Mouse (Mus musculus) hindbrain, embryonic 10.5 days (tissue): Measurements from ENCODE around the gene Cldnd1. TPM values are rescaled to one million over a fixed set of nuclear protein-coding genes. Genes with fewer than 3 reads are reported as not detected.

Experiments used
- DNase-seq: peaks from one replicate; pipeline ENCODE4 v3.0.0-alpha.2; 2017; ENCODE audit warnings: low spot score
- H3K27ac ChIP-seq: fragments of 300-500 bp; sonication (generic); 2 replicates; pipeline ENCODE4 v1.5.1; 2016; ENCODE audit warnings: mild to moderate bottlenecking, moderate library complexity
- H3K27me3 ChIP-seq: fragments of 300-500 bp; sonication (generic); 2 replicates; pipeline ENCODE4 v1.6.1; 2016; ENCODE audit warnings: mild to moderate bottlenecking; ENCODE audit not compliant: poor library complexity, insufficient read depth, severe bottlenecking
- H3K36me3 ChIP-seq: fragments of 300-500 bp; sonication (generic); 2 replicates; pipeline ENCODE4 v1.6.1; 2016; ENCODE audit warnings: mild to moderate bottlenecking, moderate library complexity
- H3K4me1 ChIP-seq: fragments of 300-500 bp; sonication (generic); replicated peaks from 2 replicates; pipeline ENCODE4 v1.6.1; 2016; ENCODE audit warnings: mild to moderate bottlenecking
- H3K4me3 ChIP-seq: fragments of 300-500 bp; sonication (generic); 2 replicates; pipeline ENCODE4 v1.5.1; 2016; ENCODE audit warnings: mild to moderate bottlenecking, moderate library complexity
- H3K9me3 ChIP-seq: fragments of 300-500 bp; sonication (generic); 2 replicates; pipeline ENCODE4 v1.6.1; 2016; ENCODE audit warnings: mild to moderate bottlenecking, moderate library complexity
- WGBS: fragments of 180-500 bp; shearing (Covaris S2); methylation state at CpG from one replicate; pipeline ENCODE4 v1.1.7; 2016; 5-methylcytosine and 5-hydroxymethylcytosine counted together
- polyA plus RNA-seq: library from polyadenylated mRNA; unstranded; fragments of >200 nt; fragmentation: Nextera tagmentation; extraction: Ambion mirVana; gene quantifications from 2 replicates; pipeline ENCODE4 v1.2.1, GENCODE M21; 2016

Cldnd1 gene
- polyA plus RNA-seq = 98.7 and 105 TPM in 2 replicates

DNA sequence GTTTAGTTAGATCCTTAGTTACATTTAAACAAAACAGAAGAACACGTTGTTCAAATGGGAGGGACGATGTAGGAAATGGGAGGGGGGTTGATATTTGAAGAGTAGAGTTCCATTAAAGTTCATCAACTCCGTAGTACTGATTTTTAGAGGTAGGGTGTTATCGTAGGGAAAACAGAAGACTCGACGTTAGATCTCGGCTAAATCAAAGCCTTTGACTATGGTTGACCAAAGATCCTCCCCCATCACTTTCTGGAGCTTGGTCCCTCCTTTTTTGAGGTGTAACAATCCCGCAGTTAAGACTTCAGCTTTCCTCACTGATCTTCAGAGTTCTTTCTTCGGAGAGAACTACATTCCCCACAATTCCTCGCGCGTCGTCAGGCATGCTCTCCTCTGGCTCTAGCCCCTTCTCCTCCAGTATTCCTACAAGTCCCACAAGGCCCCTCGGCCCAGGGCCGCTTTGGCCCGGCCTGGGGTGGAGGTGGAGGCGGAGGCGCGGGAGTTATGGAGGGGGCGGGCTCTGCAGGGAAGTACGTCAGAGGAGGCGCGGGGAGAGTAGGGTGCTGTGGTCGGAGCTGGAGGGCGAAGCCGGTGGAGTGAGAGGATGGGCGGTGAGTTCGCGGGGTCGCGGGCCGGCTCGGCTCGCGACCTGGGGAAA lies at the start of gene Cldnd1:
Gene Cldnd1, plus strand, starts transcription at position 434 of the 655 bp plus-strand sequence.
- no peaks in the 10 kb centered on the region for H3K9me3 ChIP-seq
- peak; percentile 97 for DNase-seq
- no peaks in the 10 kb centered on the region for H3K27me3 ChIP-seq
- peak within 1 kb of the TSS; percentile 82 for H3K4me3 ChIP-seq
- H3K4me1 ChIP-seq = peaks cover 7% of the 10 kb centered on the region
- WGBS = 2% methylated on average over 35 of the region's 35 CpGs
- peaks cover 33% of the 10 kb centered on the region for H3K36me3 ChIP-seq
- H3K27ac ChIP-seq = peak within 1 kb of the TSS; percentile 93

- Histone ChIP-seq H3K4me3 (no peak overlapping the region), H3K27me3 (no peaks in the 10 kb centered on the region), H3K9me3 (no peaks in the 10 kb centered on the region), H3K27ac (no peak overlapping the region), H3K4me1 (no peaks in the 10 kb centered on the region), H3K36me3 (peaks cover 46% of the 10 kb centered on the region)
- WGBS = 77% methylated on average over 7 of the region's 7 CpGs
- no peak for DNase-seq
Measured at GRCm38 (mm10) chr16:58678660-58679059, 49.0 kb upstream of the Cldnd1 start.

DNA sequence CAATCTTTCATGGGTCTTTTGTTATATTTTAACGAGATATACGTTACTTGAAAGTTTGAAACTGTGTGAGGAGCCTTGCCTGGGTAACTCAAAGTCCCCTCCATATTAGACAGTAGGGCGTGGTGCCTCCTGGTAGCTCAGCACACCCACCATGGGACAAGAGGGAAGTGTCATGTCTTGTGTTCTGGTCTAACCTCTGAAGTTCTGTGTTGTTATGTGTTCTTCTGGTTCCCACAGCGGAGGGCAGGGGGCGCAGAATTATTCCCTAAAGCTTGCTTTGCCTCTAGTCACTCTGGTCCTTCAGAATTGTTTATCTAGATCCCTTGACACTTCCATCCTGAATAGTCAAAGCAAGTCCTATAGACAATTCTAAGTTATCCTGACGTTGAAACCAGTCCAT lies 45.7 kb upstream of the Cldnd1 start:
- peaks cover 17% of the 10 kb centered on the region for H3K36me3 ChIP-seq
- H3K27ac ChIP-seq = no peak overlapping the region
- DNase-seq = no peak
- H3K27me3 ChIP-seq = no peaks in the 10 kb centered on the region
- H3K4me1 ChIP-seq = no peaks in the 10 kb centered on the region
- no peak overlapping the region for H3K4me3 ChIP-seq
- no peaks in the 10 kb centered on the region for H3K9me3 ChIP-seq
- WGBS = 92% methylated on average over 6 of the region's 6 CpGs

- 86% methylated on average over 7 of the region's 7 CpGs for WGBS
- H3K27me3 ChIP-seq = no peaks in the 10 kb centered on the region
- H3K36me3 ChIP-seq = peaks cover 16% of the 10 kb centered on the region
- no peaks in the 10 kb centered on the region for H3K9me3 ChIP-seq
- no peak overlapping the region for H3K4me3 ChIP-seq
- H3K27ac ChIP-seq = no peak overlapping the region
- H3K4me1 ChIP-seq = no peaks in the 10 kb centered on the region
- no peak for DNase-seq
Measured at GRCm38 (mm10) chr16:58682870-58683269, 44.8 kb upstream of the Cldnd1 start.

GRCm38 (mm10) chr16:58683911-58684310 lies 43.8 kb upstream of the Cldnd1 start:
- 95% methylated on average over 4 of the region's 4 CpGs for WGBS
- DNase-seq = no peak

DNA sequence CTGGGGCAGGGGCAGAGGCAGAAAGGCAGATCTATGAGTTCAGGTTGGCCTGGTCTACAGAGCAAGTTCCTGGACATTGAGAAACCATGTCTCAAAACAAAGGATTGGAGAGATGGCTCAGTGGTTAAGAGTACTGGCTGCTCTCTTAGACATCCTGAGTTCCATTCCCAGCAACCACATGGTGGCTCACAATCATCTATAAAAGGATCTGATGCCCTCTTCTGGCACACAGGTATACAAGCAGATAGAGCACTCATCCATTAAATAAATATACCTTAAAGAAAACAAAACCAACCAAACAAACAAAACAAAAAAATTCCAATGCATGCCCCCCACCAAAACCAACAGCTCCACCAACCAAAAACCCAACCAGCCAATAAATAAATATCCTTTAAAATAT lies 43.2 kb upstream of the Cldnd1 start:
- no peak for DNase-seq

More at GRCm38 (mm10) chr16:58683911-58684310, 43.8 kb upstream of the Cldnd1 start:
- Histone ChIP-seq H3K27ac (no peak overlapping the region), H3K9me3 (no peaks in the 10 kb centered on the region), H3K27me3 (no peaks in the 10 kb centered on the region), H3K36me3 (peaks cover 7% of the 10 kb centered on the region; the same call in 1 of the 2 replicates), H3K4me3 (no peak overlapping the region), H3K4me1 (no peaks in the 10 kb centered on the region)

GRCm38 (mm10) chr16:58685548-58686537 lies 41.9 kb upstream of the Cldnd1 start:
- H3K27me3 ChIP-seq = no peaks in the 10 kb centered on the region
- no peak overlapping the region for H3K4me3 ChIP-seq
- DNase-seq = no peak
- no peaks in the 10 kb centered on the region for H3K4me1 ChIP-seq
- H3K9me3 ChIP-seq = no peaks in the 10 kb centered on the region
- no peak overlapping the region for H3K27ac ChIP-seq
- 83% methylated on average over 20 of the region's 20 CpGs for WGBS
- peaks cover 2% of the 10 kb centered on the region; the same call in 1 of the 2 replicates for H3K36me3 ChIP-seq

More for the DNA sequence above, 43.2 kb upstream of the Cldnd1 start:
- no peak overlapping the region for H3K4me3 ChIP-seq
- H3K27ac ChIP-seq = no peak overlapping the region
- H3K36me3 ChIP-seq = peaks cover 7% of the 10 kb centered on the region; the same call in 1 of the 2 replicates
- no peaks in the 10 kb centered on the region for H3K9me3 ChIP-seq
- no peaks in the 10 kb centered on the region for H3K27me3 ChIP-seq
- H3K4me1 ChIP-seq = no peaks in the 10 kb centered on the region

GRCm38 (mm10) chr16:58688534-58688933 lies 39.2 kb upstream of the Cldnd1 start:
- 87% methylated on average over 1 of the region's 1 CpGs for WGBS
- H3K4me3 ChIP-seq = no peak overlapping the region
- no peaks in the 10 kb centered on the region for H3K4me1 ChIP-seq
- H3K9me3 ChIP-seq = no peaks in the 10 kb centered on the region
- H3K36me3 ChIP-seq = no peaks in the 10 kb centered on the region
- no peak for DNase-seq
- no peak overlapping the region for H3K27ac ChIP-seq
- no peaks in the 10 kb centered on the region for H3K27me3 ChIP-seq

DNA sequence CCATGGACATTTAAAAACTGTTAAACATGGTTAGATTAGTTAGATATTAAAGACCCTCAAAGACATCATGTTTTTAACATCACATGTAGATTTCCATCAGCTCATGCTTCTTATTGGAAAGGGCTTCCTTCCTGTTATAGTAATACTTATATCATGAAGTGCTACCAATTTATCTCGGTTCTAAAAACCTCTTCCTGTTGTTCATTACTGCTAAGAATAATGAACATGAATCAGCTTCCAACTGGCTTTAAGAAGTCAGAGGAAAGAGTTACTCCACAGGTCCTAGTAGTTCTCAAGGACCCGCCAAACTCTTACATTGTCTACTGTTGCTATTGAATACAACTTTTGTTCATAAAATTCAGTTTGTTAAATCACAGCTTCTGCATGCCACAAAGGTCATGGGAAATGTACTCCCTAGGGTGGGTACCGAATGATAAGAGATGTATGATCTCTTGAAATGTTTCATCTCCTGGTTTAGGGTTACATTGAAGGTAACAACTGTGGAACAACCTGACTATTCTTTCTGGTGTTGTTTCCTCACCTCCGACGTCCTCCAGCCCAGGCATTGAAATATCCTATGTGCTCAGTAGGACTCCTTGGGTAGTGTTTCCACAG lies 38.0 kb upstream of the Cldnd1 start:
- DNase-seq = no peak
- WGBS = 90% methylated on average over 5 of the region's 5 CpGs
- no peaks in the 10 kb centered on the region for H3K27me3 ChIP-seq

DNA sequence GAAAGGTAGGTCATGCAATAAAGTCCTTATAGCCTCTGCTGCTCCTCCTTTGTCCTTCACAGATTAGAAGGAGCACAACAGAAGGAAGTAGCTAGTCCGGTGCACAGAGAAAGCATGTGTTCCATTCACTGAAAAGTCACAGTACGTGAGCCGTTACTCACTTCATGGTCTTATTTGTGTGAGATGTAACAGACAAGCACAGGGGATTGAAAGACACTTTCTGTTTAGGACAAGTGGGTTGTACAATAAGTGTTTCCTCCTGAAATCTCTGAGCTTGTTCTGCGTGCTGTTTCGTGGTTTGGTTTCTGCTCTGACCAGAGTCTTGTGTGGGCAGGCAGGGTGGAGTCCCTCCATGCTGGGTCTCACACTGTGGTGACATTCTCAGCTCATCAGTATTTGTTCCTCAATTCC lies 37.4 kb upstream of the Cldnd1 start:
- WGBS = 92% methylated on average over 5 of the region's 5 CpGs
- Histone ChIP-seq H3K36me3 (no peaks in the 10 kb centered on the region), H3K27me3 (no peaks in the 10 kb centered on the region), H3K27ac (no peak overlapping the region), H3K9me3 (no peaks in the 10 kb centered on the region), H3K4me1 (no peaks in the 10 kb centered on the region), H3K4me3 (no peak overlapping the region)
- DNase-seq = no peak

More for the DNA sequence above, 38.0 kb upstream of the Cldnd1 start:
- H3K4me1 ChIP-seq = no peaks in the 10 kb centered on the region
- no peaks in the 10 kb centered on the region for H3K9me3 ChIP-seq
- H3K27ac ChIP-seq = no peak overlapping the region
- no peaks in the 10 kb centered on the region for H3K36me3 ChIP-seq
- no peak overlapping the region for H3K4me3 ChIP-seq

GRCm38 (mm10) chr16:58694091-58694490 lies 33.6 kb upstream of the Cldnd1 start:
- Histone ChIP-seq H3K4me1 (no peaks in the 10 kb centered on the region), H3K27me3 (no peaks in the 10 kb centered on the region), H3K9me3 (no peaks in the 10 kb centered on the region), H3K36me3 (no peaks in the 10 kb centered on the region), H3K4me3 (no peak overlapping the region), H3K27ac (no peak overlapping the region)
- WGBS = 92% methylated on average over 5 of the region's 5 CpGs
- no peak for DNase-seq

- no peak for DNase-seq
- WGBS = 90% methylated on average over 3 of the region's 3 CpGs
- no peaks in the 10 kb centered on the region for H3K4me1 ChIP-seq
- no peaks in the 10 kb centered on the region for H3K9me3 ChIP-seq
- no peak overlapping the region for H3K27ac ChIP-seq
- H3K36me3 ChIP-seq = no peaks in the 10 kb centered on the region
- no peak overlapping the region for H3K4me3 ChIP-seq
- no peaks in the 10 kb centered on the region for H3K27me3 ChIP-seq
Measured at GRCm38 (mm10) chr16:58696796-58697195, 30.9 kb upstream of the Cldnd1 start.
